Mouse (Mus musculus) frontal cortex, adult (tissue): ENCODE measurements at regions not wholly inside any gene's neighbourhood (a gene's known extent, or its start where the extent isn't known, plus 50 kb on each side); places are given as distances from the start of the nearest gene placed in this dataset.

Source experiments
- ATAC-seq: cut with Nextera tagmentation; 2 replicates; pipeline ENCODE4 v1.9.2; 2017; ENCODE audit warnings: mild to moderate bottlenecking, moderate library complexity, mixed read lengths; ENCODE audit not compliant: low TSS enrichment

DNA sequence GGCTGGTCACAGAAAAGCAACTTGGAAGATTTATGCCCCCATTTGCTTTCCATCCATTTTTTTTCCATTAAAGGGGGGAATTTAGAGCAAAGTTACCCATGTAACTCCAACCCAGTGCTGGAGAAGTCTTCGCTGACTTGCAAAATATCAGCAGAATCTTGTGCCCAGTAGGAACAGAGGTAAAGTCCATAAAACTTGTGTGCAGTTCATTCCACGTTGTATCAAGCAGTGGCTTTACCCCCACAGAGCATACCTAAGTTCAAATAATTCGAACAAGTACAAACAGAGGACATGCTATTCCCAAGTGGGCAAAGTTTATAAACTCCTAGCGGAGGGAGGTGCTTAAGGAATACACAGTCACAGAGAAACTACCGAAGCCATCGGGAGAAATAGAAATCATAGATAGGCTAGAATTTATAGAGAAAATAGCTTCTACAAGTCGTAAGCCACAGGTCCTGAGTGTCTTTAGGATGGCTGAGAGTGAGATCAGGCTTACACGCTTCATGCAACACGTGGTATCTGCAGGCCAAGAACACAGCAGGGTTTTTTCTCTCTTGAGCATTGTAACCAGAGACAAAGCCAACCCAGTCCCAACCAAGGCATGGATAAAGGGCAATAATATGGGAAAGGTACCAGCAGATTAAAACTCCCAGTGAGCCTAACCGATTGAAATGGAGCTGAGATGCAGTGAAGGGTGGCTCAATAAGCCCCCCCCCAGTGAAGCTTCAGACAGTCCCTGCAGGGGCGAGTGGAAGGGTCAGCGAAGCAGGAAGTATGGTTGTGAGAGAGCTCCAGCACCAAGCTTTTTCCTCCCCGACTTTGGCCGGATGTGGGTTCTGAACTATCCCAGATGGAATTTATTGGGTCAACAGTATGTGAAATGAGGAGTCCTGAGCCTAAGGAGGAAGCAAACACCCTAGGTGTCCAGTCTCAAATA, 487.6 kb upstream of the Gm9747 start:
- ATAC-seq = no peak

- no peak for ATAC-seq
These were observed 486.9 kb upstream of the Gm9747 start for GRCm38 (mm10) chr1:81746013-81746412.

DNA sequence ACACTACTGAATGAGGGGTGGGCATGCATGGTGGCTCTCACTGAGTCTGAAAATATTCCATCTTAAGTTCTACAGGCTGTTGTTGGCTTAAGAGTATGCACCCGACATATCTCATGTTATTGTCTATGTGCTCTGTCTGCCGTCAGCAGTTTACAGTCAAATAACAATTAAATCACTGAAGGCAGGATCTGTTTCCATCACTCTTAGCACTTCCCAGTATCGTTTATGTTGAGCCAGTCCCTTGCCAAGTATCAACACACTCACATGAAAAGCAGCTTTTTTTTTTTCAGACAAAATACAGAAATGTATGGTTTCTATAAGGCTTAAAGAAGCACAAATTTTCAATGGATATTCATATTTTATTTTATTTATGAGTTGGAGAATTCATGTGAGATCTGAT, 485.9 kb upstream of the Gm9747 start:
- no peak for ATAC-seq

- no peak for ATAC-seq
These were observed 478.8 kb upstream of the Gm9747 start for GRCm38 (mm10) chr1:81754067-81754466.

- no peak for ATAC-seq
These were observed 477.6 kb upstream of the Gm9747 start for GRCm38 (mm10) chr1:81755281-81755680.

- no peak for ATAC-seq
These were observed 477.2 kb upstream of the Gm9747 start for GRCm38 (mm10) chr1:81755694-81756093.

- ATAC-seq = no peak
These were observed 473.0 kb upstream of the Gm9747 start for GRCm38 (mm10) chr1:81759919-81760318.

GRCm38 (mm10) chr1:81771704-81772103, 461.2 kb upstream of the Gm9747 start:
- ATAC-seq = peak; percentile 93

DNA sequence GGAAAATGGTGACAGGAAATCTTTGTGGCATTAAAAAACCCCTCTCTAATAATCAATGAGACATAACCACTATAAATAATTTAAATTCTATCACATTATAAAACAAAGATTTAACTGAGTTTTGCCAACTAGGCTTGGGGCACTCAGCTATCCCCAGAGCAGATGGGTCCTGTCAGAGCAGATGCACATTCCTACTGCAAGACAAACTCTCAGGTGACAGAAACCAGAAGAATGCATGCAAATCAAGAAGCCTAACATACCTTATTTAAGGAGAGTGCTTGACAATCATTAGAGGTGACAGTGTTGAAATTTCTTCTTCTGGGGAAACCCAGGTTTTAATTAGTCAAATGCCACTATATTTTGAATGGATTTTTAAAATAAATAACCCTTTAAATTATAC, 452.3 kb upstream of the Gm9747 start:
- no peak for ATAC-seq

GRCm38 (mm10) chr1:81784305-81784704, 448.6 kb upstream of the Gm9747 start:
- ATAC-seq = no peak

DNA sequence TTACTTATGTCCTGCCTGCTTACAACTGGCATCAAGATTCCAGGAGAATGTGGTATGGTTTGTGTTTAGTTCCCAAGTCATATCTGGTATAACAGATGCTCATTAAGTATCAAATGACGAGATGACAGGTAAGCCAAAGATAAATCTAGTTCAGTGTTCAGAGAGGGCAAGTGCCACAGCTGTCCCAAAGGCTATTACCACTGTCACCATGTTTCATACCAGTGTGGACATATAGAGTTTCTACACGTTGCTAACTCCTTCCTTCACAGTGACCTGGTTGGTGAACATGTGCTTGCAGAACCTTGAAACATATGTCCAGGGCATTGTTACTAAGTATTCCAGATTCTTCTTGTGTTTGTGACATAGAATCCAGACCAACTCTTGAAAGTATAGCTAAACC, 438.1 kb upstream of the Gm9747 start:
- ATAC-seq = no peak

DNA sequence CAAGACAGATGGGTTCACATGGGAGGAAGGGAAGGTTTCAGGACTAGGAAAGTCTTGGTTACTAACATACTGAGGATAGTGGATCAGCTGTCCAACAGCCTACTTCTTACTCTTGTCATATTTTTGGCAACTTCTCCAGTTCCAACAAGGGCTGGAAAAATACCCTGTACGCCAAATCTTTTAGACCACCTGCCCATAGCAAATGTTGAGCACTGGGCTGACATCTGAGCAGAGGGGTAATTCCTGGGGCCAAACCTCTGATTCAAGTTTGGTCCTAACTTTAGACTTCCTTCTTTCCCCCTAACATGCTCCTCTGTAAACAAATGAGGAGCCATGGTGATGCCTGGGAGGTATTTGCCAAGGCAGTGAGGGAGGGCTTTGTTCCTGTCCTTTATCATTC, 437.5 kb upstream of the Gm9747 start:
- ATAC-seq = no peak

GRCm38 (mm10) chr1:81811591-81811990, 421.3 kb upstream of the Gm9747 start:
- ATAC-seq = no peak

- ATAC-seq = no peak
These were observed 414.0 kb upstream of the Gm9747 start for GRCm38 (mm10) chr1:81818884-81819283.

DNA sequence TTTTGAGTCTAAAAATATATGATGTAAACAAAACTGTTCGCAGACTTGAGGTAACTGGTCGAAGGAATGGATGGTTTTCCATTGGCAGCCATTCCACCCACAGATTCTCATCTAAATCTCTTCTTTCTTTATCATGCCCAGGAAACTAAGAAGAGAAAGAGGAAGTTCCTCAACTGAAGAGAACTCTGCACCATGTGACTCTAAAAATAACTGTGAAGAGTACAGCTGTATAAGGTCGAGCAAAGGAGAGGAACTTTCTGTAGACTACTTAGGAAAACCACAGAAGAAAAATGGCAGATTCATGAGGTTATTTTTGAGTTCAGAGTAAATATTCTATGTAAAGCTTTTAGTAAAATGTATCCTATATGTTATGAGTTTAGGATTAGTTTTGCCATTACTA, 390.9 kb upstream of the Gm9747 start:
- no peak for ATAC-seq

GRCm38 (mm10) chr1:81850462-81851144, 382.3 kb upstream of the Gm9747 start:
- no peak for ATAC-seq

GRCm38 (mm10) chr1:81859464-81859863, 373.4 kb upstream of the Gm9747 start:
- peak; percentile 76 for ATAC-seq

- ATAC-seq = peak; percentile 100
These were observed 368.3 kb upstream of the Gm9747 start for GRCm38 (mm10) chr1:81864571-81864970.

DNA sequence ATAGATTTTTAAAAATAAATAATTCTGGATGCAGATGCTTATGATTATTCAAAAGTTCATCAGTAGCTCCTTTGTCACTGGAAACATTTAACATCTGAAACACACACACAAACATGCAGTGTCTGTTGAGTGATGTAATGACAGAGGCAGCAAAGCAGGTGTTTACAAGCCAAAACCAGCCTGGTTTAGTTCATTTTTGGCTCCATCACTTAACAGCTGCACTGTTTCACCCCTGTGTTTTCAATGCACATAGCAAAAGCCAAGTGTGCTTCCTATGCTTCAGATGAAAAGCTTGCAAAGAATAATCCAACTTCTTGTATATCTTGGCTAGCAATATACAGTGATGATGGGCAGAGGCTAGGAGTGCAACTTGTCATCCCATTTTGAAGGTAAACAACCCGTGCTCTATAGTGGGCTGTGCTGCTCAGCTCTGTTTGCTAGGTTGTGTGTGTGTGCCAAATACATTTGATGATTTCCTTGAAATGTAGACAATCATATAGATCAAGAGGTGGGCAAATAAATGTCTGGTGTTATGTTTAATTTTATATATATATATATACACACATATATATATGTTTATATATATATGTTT, 345.9 kb upstream of the Gm9747 start:
- ATAC-seq = no peak

DNA sequence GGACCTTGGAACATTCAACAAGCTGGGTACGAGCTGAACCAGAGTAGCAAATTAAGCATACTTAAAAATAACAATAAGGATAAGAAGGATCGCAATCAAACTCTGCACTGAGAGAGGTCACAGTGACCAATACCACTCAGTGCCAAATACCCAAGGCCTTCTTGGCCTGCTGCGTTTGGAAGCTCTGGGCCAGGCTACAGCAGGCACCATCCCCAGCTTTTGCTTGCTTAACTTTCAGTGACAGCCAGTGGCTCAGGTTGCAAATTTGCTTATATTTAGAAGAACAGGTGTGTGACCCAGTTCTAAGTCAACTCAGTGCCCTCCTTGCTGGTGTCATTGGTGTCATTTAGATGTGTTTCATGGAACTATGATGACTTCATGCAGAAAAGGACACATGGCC, 335.7 kb upstream of the Gm9747 start:
- ATAC-seq = no peak

GRCm38 (mm10) chr1:81900843-81901242, 332.1 kb upstream of the Gm9747 start:
- no peak for ATAC-seq

- no peak for ATAC-seq
These were observed 328.9 kb upstream of the Gm9747 start for GRCm38 (mm10) chr1:81904056-81904455.

- no peak for ATAC-seq
These were observed 320.3 kb upstream of the Gm9747 start for GRCm38 (mm10) chr1:81912607-81913006.
